11 mouse cellular contexts compared by ENCODE assay signal in genomic region chr7:49283507-49284361, GRCm38 (mm10).
DNase-seq lines count a peak whose midpoint lies in the region; ATAC-seq and TF ChIP-seq lines count a peak whose summit lies in the region.
"Had no signal": no experiment of that assay in that cellular context is flagged by ENCODE, and none has a peak within 500 bp of the region (broad histone marks: within the 10 kb centered on the region; RNA-seq: fewer than 3 reads in every experiment).

No protein-coding gene starts in this region.

- 74% methylated on average over 11 of the region's 11 CpGs for WGBS in hindbrain, postnatal 0 days
- 71% methylated on average over 11 of the region's 11 CpGs for WGBS in hindbrain, embryonic 12.5 days
- WGBS in kidney, embryonic 15.5 days: 39% methylated on average over 11 of the region's 11 CpGs

- H3K36me3 ChIP-seq in hindbrain, postnatal 0 days (ENCODE audit: insufficient read depth, low read length): no peaks in the 10 kb centered on the region
- H3K36me3 ChIP-seq in hindbrain, embryonic 12.5 days: no peaks in the 10 kb centered on the region
- no peaks in the 10 kb centered on the region for H3K36me3 ChIP-seq in kidney, embryonic 15.5 days
- H3K36me3 ChIP-seq: hindbrain, embryonic 15.5 days; neural tube, embryonic 12.5 days had no signal

- H3K9me3 ChIP-seq in hindbrain, postnatal 0 days (ENCODE audit: low read length): no peaks in the 10 kb centered on the region
- H3K9me3 ChIP-seq in hindbrain, embryonic 12.5 days (replicated peaks): no peaks in the 10 kb centered on the region
- no peaks in the 10 kb centered on the region for H3K9me3 ChIP-seq in kidney, embryonic 15.5 days (replicated peaks)
- H3K9me3 ChIP-seq: hindbrain, embryonic 15.5 days; neural tube, embryonic 12.5 days had no signal

- H3K9ac ChIP-seq in hindbrain, postnatal 0 days (replicated peaks; ENCODE audit: low read length): no peak overlapping the region
- no peak overlapping the region for H3K9ac ChIP-seq in hindbrain, embryonic 12.5 days
- no peak overlapping the region for H3K9ac ChIP-seq in kidney, embryonic 15.5 days
- H3K9ac ChIP-seq: hindbrain, embryonic 15.5 days; neural tube, embryonic 12.5 days had no signal

- H3K27me3 ChIP-seq in hindbrain, postnatal 0 days (ENCODE audit: insufficient read depth, low read length): no peaks in the 10 kb centered on the region
- no peaks in the 10 kb centered on the region for H3K27me3 ChIP-seq in hindbrain, embryonic 12.5 days
- H3K27me3 ChIP-seq in kidney, embryonic 15.5 days: no peaks in the 10 kb centered on the region
- H3K27me3 ChIP-seq: hindbrain, embryonic 15.5 days; neural tube, embryonic 12.5 days had no signal

- no peak overlapping the region for H3K27ac ChIP-seq in hindbrain, postnatal 0 days
- H3K27ac ChIP-seq in hindbrain, embryonic 12.5 days: no peak overlapping the region
- no peak overlapping the region for H3K27ac ChIP-seq in kidney, embryonic 15.5 days
- H3K27ac ChIP-seq: hindbrain, embryonic 15.5 days; neural tube, embryonic 12.5 days had no signal

- H3K4me1 ChIP-seq in hindbrain, postnatal 0 days (ENCODE audit: insufficient read depth, low read length): peaks cover 4% of the 10 kb centered on the region; the same call in 1 of the 2 replicates
- peaks cover 6% of the 10 kb centered on the region; the same call in 1 of the 2 replicates for H3K4me1 ChIP-seq in hindbrain, embryonic 12.5 days
- peaks cover 38% of the 10 kb centered on the region for H3K4me1 ChIP-seq in kidney, embryonic 15.5 days

- ATAC-seq in hindbrain, postnatal 0 days: no peak
- ATAC-seq in hindbrain, embryonic 12.5 days (ENCODE audit: low FRiP score): no peak
- ATAC-seq in kidney, embryonic 15.5 days (replicated peaks; ENCODE audit: low FRiP score): peak; percentile 59
- peak; percentile 68 for ATAC-seq in megakaryocyte progenitor cell, adult 5-6 weeks (replicated peaks; ENCODE audit: poor library complexity)

- no peak overlapping the region for H3K4me2 ChIP-seq in hindbrain, postnatal 0 days (ENCODE audit: low read depth, low read length)
- H3K4me2 ChIP-seq in hindbrain, embryonic 12.5 days (replicated peaks): no peak overlapping the region
- no peak overlapping the region for H3K4me2 ChIP-seq in kidney, embryonic 15.5 days
- H3K4me2 ChIP-seq: hindbrain, embryonic 15.5 days; neural tube, embryonic 12.5 days had no signal

- DNase-seq in hindbrain, postnatal 0 days (ENCODE audit: low spot score): no peak
- peak; percentile 64 for DNase-seq in MEL-GATA-1-ER (ENCODE audit: extremely low read depth, low read depth)
- no peak for DNase-seq in ovary, postnatal 36 days (ENCODE audit: low spot score)
- no peak for DNase-seq in retina, postnatal 1 day
- DNase-seq in frontal cortex, postnatal 14 days (ENCODE audit: low spot score in 2 of 2): no peak
- DNase-seq: embryo, embryonic 11 days had no signal

- H3K4me3 ChIP-seq in hindbrain, postnatal 0 days (ENCODE audit: low read length): no peak overlapping the region
- no peak overlapping the region for H3K4me3 ChIP-seq in hindbrain, embryonic 12.5 days
- H3K4me3 ChIP-seq in kidney, embryonic 15.5 days (replicated peaks): no peak overlapping the region
- H3K4me3 ChIP-seq: hindbrain, embryonic 15.5 days; neural tube, embryonic 12.5 days had no signal

- peak; percentile 34 for TF ChIP-seq CTCF in hindbrain, postnatal 0 days (IDR thresholded peaks at IDR 0.05; ENCODE audit: low read depth)

Comparison
In these comparisons a context has a peak if more than half of its experiments do, and no peak if none do; other contexts are left out.
1. ATAC-seq: peak in kidney, embryonic 15.5 days (single experiment) and megakaryocyte progenitor cell, adult 5-6 weeks (single experiment); none in hindbrain, postnatal 0 days (single experiment) and hindbrain, embryonic 12.5 days (single experiment).